Mouse (Mus musculus) stomach, postnatal 0 days (tissue): Measurements from ENCODE around the gene Vac14.

ENCODE experiments used
- CTCF ChIP-seq: IDR thresholded peaks from 2 replicates; pipeline ENCODE4 v1.5.1; 2016; ENCODE audit warnings: antibody characterized with exemption, low read depth, mild to moderate bottlenecking, moderate library complexity
- EP300 ChIP-seq: optimal IDR thresholded peaks from 2 replicates; pipeline ENCODE3; 2016; ENCODE audit warnings: antibody characterized with exemption

DNA sequence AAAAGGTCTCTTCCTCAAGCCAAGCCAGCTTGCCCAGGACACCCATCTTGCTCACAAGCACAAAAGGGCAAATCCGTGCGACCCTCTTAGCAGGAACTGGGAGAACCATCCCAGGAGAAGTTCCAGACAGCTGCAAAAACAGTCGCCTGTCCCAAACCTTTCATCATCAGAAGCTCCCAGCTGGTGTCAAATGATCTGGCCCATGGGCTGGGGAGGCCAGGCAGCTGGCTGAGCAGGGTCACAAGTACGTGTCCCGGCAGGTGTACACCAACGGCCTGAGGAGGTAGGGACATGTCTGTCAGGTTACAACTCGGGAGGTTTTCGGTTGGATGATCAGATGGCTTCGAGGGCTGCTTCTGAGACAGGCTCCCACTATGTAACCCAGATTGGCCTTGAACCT is 128.3 kb downstream of the Vac14 start:
- TF ChIP-seq CTCF (no peak), EP300 (no peak)
